Comparison of ENCODE assay signal across 9 mouse cellular contexts in the genomic region with DNA sequence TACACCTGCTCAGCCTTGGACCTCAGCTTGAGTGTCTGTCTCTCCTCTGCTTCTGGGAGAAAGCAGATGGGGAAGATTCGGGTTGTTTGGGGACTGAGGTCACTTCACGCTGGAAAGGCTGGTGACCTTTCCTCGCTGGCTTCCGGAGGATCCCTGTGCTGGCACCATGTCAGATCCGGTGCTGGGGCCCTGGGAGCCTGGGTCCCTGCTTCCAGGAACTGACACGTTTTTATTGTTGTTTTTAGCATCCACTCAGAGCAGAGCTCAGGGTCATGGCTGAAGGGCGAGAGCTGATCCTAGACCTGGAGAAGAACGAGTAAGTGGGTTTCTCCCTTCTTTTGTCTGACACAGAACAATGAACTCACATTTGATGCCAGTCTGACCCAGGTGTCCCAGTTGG. TPM values are rescaled to one million over a fixed set of nuclear protein-coding genes. Genes with fewer than 3 reads are reported as not detected.
DNase-seq lines count a peak whose midpoint lies in the region; ATAC-seq and TF ChIP-seq lines count a peak whose summit lies in the region.
"Had no signal": no experiment of that assay in that cellular context is flagged by ENCODE, and none has a peak within 500 bp of the region (broad histone marks: within the 10 kb centered on the region; RNA-seq: fewer than 3 reads in every experiment).

No protein-coding gene starts in this region.

- H3K9ac ChIP-seq in forebrain, embryonic 13.5 days, result no peak overlapping the region
- no peak overlapping the region for H3K9ac ChIP-seq in intestine, postnatal 0 days (ENCODE audit: low read depth, low read length)

- no peak for DNase-seq in layer of hippocampus, adult 2 months (ENCODE audit: low spot score in 2 of 2)
- no peak for DNase-seq in layer of hippocampus, postnatal 10 days (ENCODE audit: low spot score in 2 of 2)
- peak; percentile 68 to 77 for DNase-seq in lung, postnatal 4 days
- DNase-seq in MN1 (ENCODE audit: low spot score), result no peak
- DNase-seq in testis, postnatal 14 days (ENCODE audit: low spot score), result no peak
- DNase-seq in frontal cortex, postnatal 25 days (ENCODE audit: low spot score in 2 of 2), result no peak

- no peak overlapping the region for H3K4me3 ChIP-seq in layer of hippocampus, adult 2 months
- no peak overlapping the region for H3K4me3 ChIP-seq in forebrain, embryonic 13.5 days
- H3K4me3 ChIP-seq in intestine, postnatal 0 days (ENCODE audit: low read depth, low read length), result no peak overlapping the region

- ATAC-seq in forebrain, embryonic 13.5 days, result no peak
- no peak for ATAC-seq in intestine, postnatal 0 days
- ATAC-seq: Patski had no signal

- no peak for TF ChIP-seq CTCF in layer of hippocampus, adult 2 months (conservative IDR thresholded peaks at IDR 0.05)
- TF ChIP-seq CTCF in intestine, postnatal 0 days (IDR thresholded peaks at IDR 0.05; ENCODE audit: low read depth), result no peak

- no peak overlapping the region for H3K4me2 ChIP-seq in forebrain, embryonic 13.5 days
- no peak overlapping the region for H3K4me2 ChIP-seq in intestine, postnatal 0 days (replicated peaks; ENCODE audit: low read depth)

- H3K27ac ChIP-seq in layer of hippocampus, adult 2 months, result peak overlapping the region; percentile 62; the same call in 1 of the 2 replicates
- 0 out of 2 replicates have a peak overlapping the region, but pooled peaks have one; percentile 8 for H3K27ac ChIP-seq in forebrain, embryonic 13.5 days
- H3K27ac ChIP-seq in intestine, postnatal 0 days (ENCODE audit: low read depth, low read length), result peak overlapping the region; percentile 60; the same call in 1 of the 2 replicates

- H3K36me3 ChIP-seq in forebrain, embryonic 13.5 days (ENCODE audit: poor library complexity, severe bottlenecking), result peaks cover 13% of the 10 kb centered on the region; the same call in 1 of the 2 replicates
- peaks cover 5% of the 10 kb centered on the region; the same call in 1 of the 2 replicates for H3K36me3 ChIP-seq in intestine, postnatal 0 days (ENCODE audit: control insufficient read depth, insufficient read depth)

- 62% methylated on average over 8 of the region's 8 CpGs for WGBS in forebrain, embryonic 13.5 days
- WGBS in intestine, postnatal 0 days, result 58% methylated on average over 8 of the region's 8 CpGs

- H3K4me1 ChIP-seq in forebrain, embryonic 13.5 days, result peaks cover 24% of the 10 kb centered on the region
- H3K4me1 ChIP-seq in intestine, postnatal 0 days (replicated peaks; ENCODE audit: control insufficient read depth, insufficient read depth, low read length), result no peaks in the 10 kb centered on the region

- no peaks in the 10 kb centered on the region for H3K9me3 ChIP-seq in forebrain, embryonic 13.5 days (replicated peaks)
- H3K9me3 ChIP-seq in intestine, postnatal 0 days (ENCODE audit: control insufficient read depth), result no peaks in the 10 kb centered on the region

- no peaks in the 10 kb centered on the region for H3K27me3 ChIP-seq in forebrain, embryonic 13.5 days
- no peaks in the 10 kb centered on the region for H3K27me3 ChIP-seq in intestine, postnatal 0 days (replicated peaks; ENCODE audit: control insufficient read depth, insufficient read depth, low read length)
- H3K27me3 ChIP-seq: Patski had no signal

RNA-seq across cellular contexts. Expression of a gene that starts 9.0 kb away (rescaled TPM):
- total RNA-seq in layer of hippocampus, adult 2 months (2021), result 10 to 100 TPM; 11.3 to 12.6 TPM
- 10 to 100 TPM; 34.4 to 36.0 TPM for total RNA-seq in layer of hippocampus, postnatal 10 days (2021)
- polyA plus RNA-seq in forebrain, embryonic 13.5 days (2015; fragmentation: Nextera tagmentation; extraction: Ambion mirVana), result 6.2 and 7.2 TPM in 2 replicates
- 4.0 and 4.5 TPM in 2 replicates for polyA plus RNA-seq in intestine, postnatal 0 days (2015; fragmentation: Nextera tagmentation; extraction: Ambion mirVana)

RNA-seq across cellular contexts. Expression of a gene that starts 12.6 kb away (rescaled TPM):
- total RNA-seq in layer of hippocampus, adult 2 months (2021), result 1 to 10 TPM in 1 of 2 experiments, under 1 TPM in 1; 0.82 to 1.6 TPM
- 1 to 10 TPM; 3.6 to 3.7 TPM for total RNA-seq in layer of hippocampus, postnatal 10 days (2021)
- 2.6 and 4.3 TPM in 2 replicates for polyA plus RNA-seq in forebrain, embryonic 13.5 days (2015; fragmentation: Nextera tagmentation; extraction: Ambion mirVana)
- 9.5 and 10.2 TPM in 2 replicates for polyA plus RNA-seq in intestine, postnatal 0 days (2015; fragmentation: Nextera tagmentation; extraction: Ambion mirVana)

Comparison
In these comparisons a context has a peak if more than half of its experiments do, and no peak if none do; other contexts are left out.
1. DNase-seq: peak in lung, postnatal 4 days (2 of 2); none in layer of hippocampus, adult 2 months (0 of 2), layer of hippocampus, postnatal 10 days (0 of 2), MN1 (single experiment), testis, postnatal 14 days (single experiment) and frontal cortex, postnatal 25 days (0 of 2).
2. H3K27ac ChIP-seq: peak in every context shown above with its lines; median percentile 62 in layer of hippocampus, adult 2 months; 60 in intestine, postnatal 0 days; 8 in forebrain, embryonic 13.5 days.